Mouse (Mus musculus) midbrain, embryonic 10.5 days (tissue): ENCODE data around the gene Scand1. TPM values are rescaled to one million over a fixed set of nuclear protein-coding genes. Genes with fewer than 3 reads are reported as not detected.

Experiments used
- DNase-seq: peaks from one replicate; pipeline ENCODE4 v3.0.0-alpha.2; 2017; ENCODE audit warnings: low spot score
- H3K27ac ChIP-seq: fragments of 300-500 bp; sonication (generic); replicated peaks from 2 replicates; pipeline ENCODE4 v1.5.1; 2016; ENCODE audit warnings: mild to moderate bottlenecking
- H3K27me3 ChIP-seq: fragments of 300-500 bp; sonication (generic); 2 replicates; pipeline ENCODE4 v1.6.1; 2016; ENCODE audit warnings: low read depth, mild to moderate bottlenecking; ENCODE audit not compliant: poor library complexity, severe bottlenecking
- H3K36me3 ChIP-seq: fragments of 300-500 bp; sonication (generic); 2 replicates; pipeline ENCODE4 v1.6.1; 2016; ENCODE audit warnings: mild to moderate bottlenecking, moderate library complexity
- H3K4me1 ChIP-seq: fragments of 300-500 bp; sonication (generic); 2 replicates; pipeline ENCODE4 v1.6.1; 2016
- H3K4me3 ChIP-seq: fragments of 300-500 bp; sonication (generic); 2 replicates; pipeline ENCODE4 v1.5.1; 2016; ENCODE audit warnings: mild to moderate bottlenecking, moderate library complexity
- H3K9me3 ChIP-seq: fragments of 300-500 bp; sonication (generic); replicated peaks from 2 replicates; pipeline ENCODE4 v1.6.1; 2016; ENCODE audit warnings: mild to moderate bottlenecking
- WGBS: fragments of 180-500 bp; shearing (Covaris S2); methylation state at CpG from one replicate; pipeline ENCODE4 v1.1.7; 2016; 5-methylcytosine and 5-hydroxymethylcytosine counted together
- polyA plus RNA-seq: library from polyadenylated mRNA; unstranded; fragments of >200 nt; fragmentation: Nextera tagmentation; extraction: Ambion mirVana; gene quantifications from 2 replicates; pipeline ENCODE4 v1.2.1, GENCODE M21; 2016

Gene Scand1
- polyA plus RNA-seq, 1 experiment from 2014 or later, result 64.7 TPM

DNA sequence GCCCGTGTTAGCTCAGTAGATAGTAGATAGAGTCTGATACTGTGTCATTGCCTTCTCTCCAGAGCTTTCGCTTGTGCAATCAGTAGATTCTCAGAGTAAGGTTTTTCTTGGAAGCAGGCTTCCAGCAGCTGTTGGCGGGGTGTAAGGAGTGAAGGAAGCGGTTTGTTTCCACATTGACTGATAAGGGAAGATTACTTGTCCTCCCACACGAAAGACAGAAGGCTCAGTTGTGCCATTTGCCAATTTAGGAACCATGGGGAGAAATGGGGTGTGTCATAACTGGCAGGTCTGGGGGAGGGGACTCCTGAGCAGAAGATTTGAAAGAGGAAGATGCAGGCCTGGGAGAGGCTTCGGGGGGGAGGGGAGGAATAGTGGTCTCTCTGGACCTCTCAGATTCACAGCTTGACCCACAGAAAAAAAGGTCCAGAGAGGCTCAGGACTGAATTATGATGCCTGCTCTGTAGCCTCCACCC lies 11.6 kb upstream of the Scand1 start:
- no peak for DNase-seq
- WGBS, result 72% methylated on average over 6 of the region's 6 CpGs

DNA sequence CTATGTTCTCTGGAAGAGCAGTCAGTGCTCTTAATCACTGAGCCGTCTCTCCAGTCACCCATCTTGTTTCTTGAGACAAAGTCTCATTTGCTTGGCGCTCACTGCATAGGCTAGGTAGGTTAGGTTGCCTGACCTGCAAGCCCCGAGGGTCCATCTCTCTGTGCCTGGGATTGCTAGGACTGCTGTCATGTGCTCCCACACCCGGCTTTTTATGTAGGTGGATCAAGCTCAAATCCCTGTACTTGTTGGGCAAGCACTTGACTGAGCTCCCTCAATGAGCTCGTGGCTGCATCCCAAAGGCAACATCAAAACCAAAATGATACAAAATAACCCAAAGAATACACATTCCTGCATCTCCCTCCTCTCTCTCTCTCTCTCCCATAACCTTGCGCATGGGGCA lies 9.0 kb upstream of the Scand1 start:
- no peak for DNase-seq
- 81% methylated on average over 6 of the region's 6 CpGs for WGBS
- Histone ChIP-seq H3K9me3 (no peaks in the 10 kb centered on the region), H3K4me1 (0 out of 2 replicates have a peak, but pooled peaks cover 8% of the 10 kb centered on the region), H3K27me3 (no peaks in the 10 kb centered on the region), H3K36me3 (peaks cover 5% of the 10 kb centered on the region), H3K27ac (no peak overlapping the region), H3K4me3 (no peak overlapping the region)

More for the DNA sequence above, 11.6 kb upstream of the Scand1 start:
- Histone ChIP-seq H3K9me3 (no peaks in the 10 kb centered on the region), H3K4me1 (0 out of 2 replicates have a peak, but pooled peaks cover 8% of the 10 kb centered on the region), H3K4me3 (no peak overlapping the region), H3K27ac (no peak overlapping the region), H3K27me3 (no peaks in the 10 kb centered on the region), H3K36me3 (peaks cover 5% of the 10 kb centered on the region)

DNA sequence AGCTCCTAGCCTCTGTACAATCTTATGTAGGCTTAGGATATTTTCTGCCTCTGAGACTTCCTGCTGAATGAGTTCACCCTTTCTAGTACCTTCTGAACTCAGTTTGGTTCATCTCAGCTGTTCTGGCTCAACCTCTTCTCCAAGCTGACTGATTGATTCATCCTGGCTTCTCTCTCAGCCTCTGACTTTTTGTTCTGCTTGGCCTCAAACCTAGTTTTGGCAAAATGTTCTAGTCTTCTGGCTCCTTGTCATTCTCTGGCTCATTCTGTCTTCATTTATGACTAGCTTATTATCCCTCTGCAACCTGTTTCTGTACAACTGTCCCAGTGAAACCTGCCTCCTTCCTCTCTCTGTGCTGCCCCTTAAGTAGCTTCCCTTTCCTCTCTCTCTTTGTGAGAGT lies 6.0 kb upstream of the Scand1 start:
- no peaks in the 10 kb centered on the region for H3K4me1 ChIP-seq
- peaks cover 16% of the 10 kb centered on the region for H3K36me3 ChIP-seq
- no peaks in the 10 kb centered on the region for H3K27me3 ChIP-seq
- no peak overlapping the region for H3K27ac ChIP-seq
- no peak overlapping the region for H3K4me3 ChIP-seq
- no peak for DNase-seq
- no peaks in the 10 kb centered on the region for H3K9me3 ChIP-seq

DNA sequence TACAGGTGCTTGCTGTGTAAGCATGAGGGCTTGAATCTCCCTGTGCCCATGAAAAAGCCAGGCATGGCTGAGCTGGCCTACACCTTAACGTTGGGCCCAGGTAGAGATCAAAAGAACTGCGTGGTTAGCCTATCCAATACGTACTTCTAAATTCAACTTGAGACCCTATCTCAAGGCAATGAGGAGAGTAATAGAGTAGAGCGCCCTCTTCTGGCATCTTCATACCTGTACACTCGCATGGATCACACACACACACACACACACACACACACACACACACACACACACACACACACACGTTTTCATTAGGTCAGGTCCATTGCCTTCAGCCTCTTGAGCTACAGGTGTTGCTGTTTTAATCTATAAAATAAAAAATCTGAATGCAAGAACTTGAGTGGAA lies 2.3 kb upstream of the Scand1 start:
- H3K27me3 ChIP-seq, result no peaks in the 10 kb centered on the region
- peaks cover 18% of the 10 kb centered on the region for H3K36me3 ChIP-seq
- WGBS, result 99% methylated on average over 6 of the region's 6 CpGs
- peaks cover 17% of the 10 kb centered on the region for H3K4me1 ChIP-seq
- no peak overlapping the region for H3K27ac ChIP-seq
- DNase-seq, result no peak
- no peaks in the 10 kb centered on the region for H3K9me3 ChIP-seq
- no peak overlapping the region for H3K4me3 ChIP-seq

DNA sequence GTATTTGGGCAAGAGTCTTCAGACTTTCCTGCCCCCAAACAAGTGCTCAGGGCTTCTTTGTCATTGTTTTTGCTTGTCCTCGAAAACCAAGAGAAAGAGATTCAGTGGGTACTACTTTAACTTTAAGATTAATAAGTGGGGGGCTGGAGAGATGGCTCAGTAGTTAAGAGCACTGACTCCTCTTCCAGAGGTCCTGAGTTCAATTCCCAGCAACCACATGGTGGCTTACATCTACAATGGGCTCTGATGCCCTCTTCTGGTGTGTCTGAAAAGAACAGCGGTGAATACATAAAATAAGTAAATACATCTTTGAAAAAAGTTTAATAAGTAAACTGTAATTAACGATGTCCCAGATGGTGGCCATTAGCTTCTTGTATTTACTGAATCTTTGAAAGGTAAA lies 649 bp upstream of the Scand1 start:
- H3K9me3 ChIP-seq, result no peaks in the 10 kb centered on the region
- no peaks in the 10 kb centered on the region for H3K27me3 ChIP-seq
- peaks cover 29% of the 10 kb centered on the region for H3K36me3 ChIP-seq
- H3K27ac ChIP-seq, result peak overlapping the region; percentile 98; the same call in 1 of the 2 replicates
- peak overlapping the region; percentile 95 for H3K4me3 ChIP-seq
- H3K4me1 ChIP-seq, result peaks cover 17% of the 10 kb centered on the region
- 58% methylated on average over 3 of the region's 3 CpGs for WGBS
- DNase-seq, result no peak

DNA sequence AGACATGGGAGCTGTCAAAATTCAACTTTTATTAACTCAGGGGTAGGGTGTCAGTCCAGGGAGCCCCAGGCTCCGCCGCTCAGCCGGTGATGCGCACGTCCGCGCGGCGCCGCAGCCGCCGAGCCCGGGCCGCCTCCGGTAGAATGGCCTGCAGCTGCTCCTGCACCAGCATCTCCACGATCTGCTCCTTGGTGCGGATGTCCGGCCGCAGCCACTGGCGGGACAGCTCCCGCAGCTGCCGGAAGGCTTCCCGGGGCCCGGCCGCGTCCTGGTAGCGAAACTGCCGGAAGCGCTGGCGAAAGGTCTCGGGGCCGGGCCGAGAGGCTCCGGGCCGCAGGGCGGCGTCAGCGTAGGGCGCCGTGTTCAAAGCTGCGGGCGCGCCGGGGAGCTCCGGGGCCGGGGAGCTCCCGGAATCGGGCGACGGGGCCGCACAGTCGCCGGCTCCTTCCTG lies 638 bp downstream of the Scand1 start:
- H3K4me3 ChIP-seq, result peak overlapping the region; percentile 95
- under 1% methylated on average over 42 of the region's 53 CpGs for WGBS
- peaks cover 41% of the 10 kb centered on the region for H3K36me3 ChIP-seq
- DNase-seq, result no peak
- no peaks in the 10 kb centered on the region for H3K27me3 ChIP-seq
- H3K4me1 ChIP-seq, result peaks cover 17% of the 10 kb centered on the region
- peak overlapping the region; percentile 98 for H3K27ac ChIP-seq
- no peaks in the 10 kb centered on the region for H3K9me3 ChIP-seq

DNA sequence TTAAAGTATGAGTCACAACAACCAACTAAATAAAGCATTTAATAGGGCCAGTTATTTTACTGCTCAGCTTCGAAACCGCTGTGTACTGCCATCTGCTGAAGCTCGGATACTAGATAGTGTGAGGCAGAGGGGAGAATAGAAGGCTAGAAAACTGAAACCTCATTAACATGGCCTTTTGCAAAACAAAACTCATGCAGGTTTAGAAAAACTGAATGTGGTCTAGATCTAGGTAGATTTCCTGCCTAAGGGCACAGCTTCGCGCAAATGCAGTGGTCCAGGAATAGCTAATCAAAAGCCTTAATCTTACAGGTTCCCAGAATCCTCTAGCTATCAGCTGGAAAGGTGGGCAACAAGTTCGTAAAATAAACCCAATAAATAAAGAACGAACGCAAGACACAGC lies 1.1 kb downstream of the Scand1 start:
- Histone ChIP-seq H3K36me3 (peaks cover 45% of the 10 kb centered on the region), H3K27me3 (no peaks in the 10 kb centered on the region), H3K4me3 (peak overlapping the region; percentile 95), H3K27ac (peak overlapping the region; percentile 98), H3K4me1 (peaks cover 17% of the 10 kb centered on the region), H3K9me3 (no peaks in the 10 kb centered on the region)
- DNase-seq, result no peak
- WGBS, result 27% methylated on average over 8 of the region's 8 CpGs

DNA sequence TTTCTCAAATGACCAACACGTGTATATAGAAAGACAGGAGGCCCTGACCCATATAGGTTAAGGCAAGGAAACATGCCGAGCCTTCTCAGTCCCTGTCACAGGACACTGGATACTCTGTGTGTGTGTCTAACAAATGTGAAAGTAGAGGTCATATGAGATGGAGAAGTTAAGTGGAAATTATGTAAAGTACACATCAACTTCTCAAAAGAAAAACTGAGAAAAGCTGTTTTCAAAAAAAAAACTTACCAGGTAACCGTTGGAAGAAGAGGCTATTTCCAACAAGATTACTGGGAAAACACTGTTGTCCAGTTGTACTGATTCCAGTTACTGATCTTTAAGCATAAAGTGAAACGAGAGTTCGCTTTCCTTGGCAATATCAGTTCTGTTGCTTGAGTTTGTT lies 1.6 kb downstream of the Scand1 start:
- Histone ChIP-seq H3K27ac (no peak overlapping the region), H3K4me3 (peak overlapping the region; percentile 95), H3K36me3 (peaks cover 50% of the 10 kb centered on the region), H3K9me3 (no peaks in the 10 kb centered on the region), H3K27me3 (no peaks in the 10 kb centered on the region), H3K4me1 (peaks cover 17% of the 10 kb centered on the region)
- 90% methylated on average over 5 of the region's 5 CpGs for WGBS
- DNase-seq, result no peak

DNA sequence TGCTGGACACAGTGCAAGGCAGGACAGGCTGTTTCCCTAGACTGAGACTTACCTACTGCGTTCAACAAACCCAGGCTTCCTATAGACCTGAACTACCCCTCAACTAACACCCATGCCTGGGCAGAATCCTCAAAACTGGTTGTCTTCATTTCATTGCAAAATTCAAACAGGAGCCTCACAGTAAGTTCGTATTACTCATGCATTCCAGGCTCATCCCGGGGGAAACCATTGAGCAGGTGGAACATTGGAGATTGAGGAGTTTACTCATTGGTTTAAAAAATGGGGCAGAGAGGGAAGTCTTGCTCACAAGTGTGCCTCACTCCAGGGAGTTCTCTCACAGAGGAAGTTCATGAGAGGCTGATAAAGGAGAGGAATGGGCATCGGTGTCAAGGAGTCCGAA lies 2.0 kb downstream of the Scand1 start:
- H3K4me3 ChIP-seq, result no peak overlapping the region
- H3K36me3 ChIP-seq, result peaks cover 55% of the 10 kb centered on the region
- 94% methylated on average over 5 of the region's 5 CpGs for WGBS
- no peak for DNase-seq
- H3K27ac ChIP-seq, result no peak overlapping the region
- no peaks in the 10 kb centered on the region for H3K9me3 ChIP-seq
- H3K4me1 ChIP-seq, result peaks cover 17% of the 10 kb centered on the region
- no peaks in the 10 kb centered on the region for H3K27me3 ChIP-seq

DNA sequence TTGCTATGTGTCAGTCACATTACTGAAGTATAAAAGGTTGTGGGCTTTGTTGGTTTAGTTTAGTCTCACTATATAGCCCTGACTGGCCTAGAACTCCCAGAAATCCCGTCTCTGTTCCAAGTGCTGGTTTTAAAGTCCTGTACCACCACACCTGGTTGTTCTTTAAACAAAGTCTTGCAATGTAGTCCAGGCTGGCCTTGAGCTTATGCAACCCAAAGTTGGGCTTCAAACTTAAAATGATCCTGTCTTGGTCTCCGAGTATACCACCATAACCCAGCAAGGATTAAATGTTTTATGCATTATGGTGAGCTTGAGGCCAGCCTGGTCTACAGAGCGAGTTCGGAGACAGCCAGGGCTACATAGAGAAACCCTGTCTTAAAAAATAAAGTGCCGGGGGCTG lies 2.6 kb downstream of the Scand1 start:
- WGBS, result 92% methylated on average over 5 of the region's 5 CpGs

DNA sequence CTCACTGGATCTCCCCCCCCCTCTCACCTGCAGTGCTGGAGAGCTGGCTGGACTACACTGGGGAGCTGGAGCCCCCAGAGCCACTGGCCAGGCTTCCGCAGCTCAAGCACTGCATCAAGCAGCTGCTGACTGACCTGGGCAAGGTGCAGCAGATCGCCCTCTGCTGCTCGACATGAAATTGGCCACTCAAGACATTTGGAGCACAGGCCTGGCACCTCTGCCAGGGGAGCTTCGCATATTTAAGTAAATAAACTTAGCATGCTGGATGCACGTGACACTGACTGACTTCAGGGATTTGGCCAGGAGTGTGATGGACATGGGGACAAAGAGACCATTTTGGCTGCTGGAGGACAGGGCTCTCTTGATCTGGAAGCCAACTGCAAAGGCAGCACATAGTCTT lies 5.2 kb downstream of the Scand1 start:
- no peak for DNase-seq
- H3K27ac ChIP-seq, result no peak overlapping the region
- 67% methylated on average over 5 of the region's 5 CpGs for WGBS
- H3K4me1 ChIP-seq, result peaks cover 9% of the 10 kb centered on the region
- H3K36me3 ChIP-seq, result peaks cover 75% of the 10 kb centered on the region
- H3K27me3 ChIP-seq, result no peaks in the 10 kb centered on the region
- no peaks in the 10 kb centered on the region for H3K9me3 ChIP-seq
- H3K4me3 ChIP-seq, result no peak overlapping the region

More for the DNA sequence above, 2.6 kb downstream of the Scand1 start:
- Histone ChIP-seq H3K36me3 (peaks cover 60% of the 10 kb centered on the region), H3K4me3 (no peak overlapping the region), H3K27me3 (no peaks in the 10 kb centered on the region), H3K9me3 (no peaks in the 10 kb centered on the region), H3K27ac (no peak overlapping the region), H3K4me1 (peaks cover 17% of the 10 kb centered on the region)
- no peak for DNase-seq

DNA sequence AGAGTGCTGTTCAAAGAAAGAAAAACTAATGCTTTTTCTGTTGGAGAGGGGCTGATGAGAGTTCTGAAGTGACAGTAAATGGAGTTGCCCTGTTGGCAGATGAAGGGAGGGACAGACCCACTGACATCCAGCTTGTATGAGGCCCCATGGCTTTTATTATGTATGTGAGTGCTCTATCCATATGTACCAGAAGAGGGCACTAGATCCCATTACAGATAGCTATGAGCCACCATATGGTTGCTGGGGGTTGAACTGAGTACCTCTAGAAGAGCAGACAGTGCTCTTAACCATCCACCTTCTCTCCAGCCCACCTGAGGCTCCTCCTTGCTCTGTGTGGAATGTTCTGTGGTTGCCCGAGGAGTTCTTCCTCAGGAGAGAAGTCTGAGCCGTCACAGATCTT lies 6.7 kb downstream of the Scand1 start:
- Histone ChIP-seq H3K36me3 (peaks cover 89% of the 10 kb centered on the region), H3K4me1 (no peaks in the 10 kb centered on the region)

DNA sequence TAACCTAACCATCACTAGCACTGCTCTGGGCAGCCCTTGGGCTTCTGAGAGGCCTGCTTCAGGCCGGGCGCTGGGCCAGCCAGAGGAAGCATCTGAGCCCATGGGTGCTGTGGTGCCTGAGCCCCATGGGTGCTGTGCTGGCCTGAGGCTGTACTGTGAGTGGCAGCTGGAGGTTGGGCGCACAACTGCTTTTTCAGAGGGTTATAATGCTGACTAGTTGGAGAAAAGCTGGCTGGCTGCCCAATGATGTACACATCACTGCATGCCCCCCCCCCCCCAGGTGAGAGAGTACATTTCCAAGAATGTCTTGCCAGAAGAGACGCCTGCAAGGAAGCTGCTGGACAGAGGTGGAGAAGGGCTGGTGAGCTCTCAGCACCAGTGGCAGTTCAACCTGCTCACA lies 8.2 kb downstream of the Scand1 start:
- H3K27me3 ChIP-seq, result no peaks in the 10 kb centered on the region
- no peak overlapping the region for H3K27ac ChIP-seq
- 90% methylated on average over 4 of the region's 4 CpGs for WGBS
- peaks cover 92% of the 10 kb centered on the region for H3K36me3 ChIP-seq
- no peak overlapping the region for H3K4me3 ChIP-seq
- H3K4me1 ChIP-seq, result no peaks in the 10 kb centered on the region
- DNase-seq, result no peak
- H3K9me3 ChIP-seq, result no peaks in the 10 kb centered on the region

More for the DNA sequence above, 6.7 kb downstream of the Scand1 start:
- DNase-seq, result no peak
- H3K9me3 ChIP-seq, result no peaks in the 10 kb centered on the region
- H3K27me3 ChIP-seq, result no peaks in the 10 kb centered on the region
- no peak overlapping the region for H3K4me3 ChIP-seq
- 87% methylated on average over 2 of the region's 2 CpGs for WGBS
- no peak overlapping the region for H3K27ac ChIP-seq

DNA sequence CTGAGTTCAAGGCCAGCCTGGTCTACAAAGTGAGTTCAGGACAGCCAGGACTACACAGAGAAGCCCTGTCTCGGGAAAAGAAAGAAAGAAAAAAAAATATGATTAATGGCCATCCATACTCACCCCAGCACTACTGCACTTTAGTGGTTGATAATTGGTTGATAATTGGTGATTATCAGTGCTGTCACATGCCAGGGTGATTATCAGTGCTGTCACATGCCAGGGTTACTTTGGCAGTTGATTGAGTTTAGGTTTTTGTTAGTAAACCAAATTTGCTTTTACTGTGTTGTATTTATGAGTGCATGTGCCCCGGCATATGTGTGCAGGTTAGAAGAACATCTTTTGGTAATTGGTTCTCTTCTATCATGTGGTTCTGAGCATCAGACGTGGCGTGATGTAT lies 10.4 kb downstream of the Scand1 start:
- H3K4me1 ChIP-seq, result no peaks in the 10 kb centered on the region
- H3K36me3 ChIP-seq, result peaks cover 92% of the 10 kb centered on the region
- whole genome bisulfite sequencing, result 91% methylated on average over 4 of the region's 4 CpGs
- H3K27ac ChIP-seq, result no peak overlapping the region
- no peak for DNase-seq
- H3K9me3 ChIP-seq, result no peaks in the 10 kb centered on the region
- H3K27me3 ChIP-seq, result no peaks in the 10 kb centered on the region
- no peak overlapping the region for H3K4me3 ChIP-seq
